Mouse (Mus musculus) small intestine, adult 2 months (tissue): Measurements from ENCODE around the gene Zc3h4. TPM values are rescaled to one million over a fixed set of nuclear protein-coding genes. Genes with fewer than 3 reads are reported as not detected.

Experiments
- H3K27ac ChIP-seq: fragments of 200-500 bp; 2 replicates; pipeline ENCODE4 v1.5.1; 2012; ENCODE audit warnings: low read depth, low read length, control low read depth, inconsistent platforms; ENCODE audit not compliant: insufficient read depth
- H3K27me3 ChIP-seq: fragments of 200-500 bp; 2 replicates; pipeline ENCODE4 v1.6.1; 2012; ENCODE audit warnings: mild to moderate bottlenecking, moderate library complexity, low read length, inconsistent platforms; ENCODE audit not compliant: control insufficient read depth, insufficient read depth
- H3K36me3 ChIP-seq: fragments of 200-500 bp; 2 replicates; pipeline ENCODE4 v1.6.1; 2012; ENCODE audit warnings: mild to moderate bottlenecking, low read length, control low read depth, inconsistent platforms; ENCODE audit not compliant: control insufficient read depth, insufficient read depth
- H3K4me1 ChIP-seq: fragments of 200-500 bp; 2 replicates; pipeline ENCODE4 v1.6.1; 2012; ENCODE audit warnings: low read length, inconsistent platforms, mixed read lengths; ENCODE audit not compliant: control insufficient read depth, insufficient read depth, insufficient read length
- H3K4me3 ChIP-seq: fragments of 200-500 bp; 2 replicates; pipeline ENCODE4 v1.5.1; 2012; ENCODE audit warnings: low read depth, mild to moderate bottlenecking, control low read depth, inconsistent platforms, low read length, moderate library complexity
- CTCF ChIP-seq: fragments of 200-500 bp; IDR thresholded peaks from 2 replicates; pipeline ENCODE4 v1.5.1; 2012; ENCODE audit warnings: low read depth, mild to moderate bottlenecking, control low read depth, inconsistent platforms, low read length, moderate library complexity, mixed read lengths; ENCODE audit not compliant: insufficient replicate concordance, insufficient read length; ENCODE audit errors: extremely low read depth
- POLR2A ChIP-seq: fragments of 200-500 bp; IDR thresholded peaks from 2 replicates; pipeline ENCODE4 v1.6.1; 2012; ENCODE audit warnings: low read depth, mild to moderate bottlenecking, control low read depth, inconsistent platforms, low read length, moderate library complexity
- WGBS: fragments of 180-500 bp; shearing (Covaris S2); methylation state at CpG from one replicate; pipeline ENCODE4 v1.1.7; 2018; 5-methylcytosine and 5-hydroxymethylcytosine counted together
- polyA plus RNA-seq: library from polyadenylated mRNA; depleted of rRNA; stranded (reverse); fragments of >200 nt; gene quantifications from 2 replicates; pipeline ENCODE4 v1.2.3, GENCODE M21; 2012

The Zc3h4 gene
- polyA plus RNA-seq, 1 experiment = 60.6 TPM

- H3K4me1 ChIP-seq = peaks cover 37% of the 10 kb centered on the region
- no peaks in the 10 kb centered on the region; the same call in 1 of the 2 replicates for H3K36me3 ChIP-seq
- peak overlapping the region; percentile 100 for H3K27ac ChIP-seq
- no peaks in the 10 kb centered on the region for H3K27me3 ChIP-seq
- H3K4me3 ChIP-seq = peak overlapping the region; percentile 76
- no peak for TF ChIP-seq POLR2A
- TF ChIP-seq CTCF = no peak
- WGBS = 2% methylated on average over 9 of the region's 9 CpGs
Measured at GRCm38 (mm10) chr7:16402449-16402848, 1.7 kb downstream of the Zc3h4 start.

- H3K36me3 ChIP-seq = no peaks in the 10 kb centered on the region; the same call in 1 of the 2 replicates
- peaks cover 40% of the 10 kb centered on the region for H3K4me1 ChIP-seq
- no peaks in the 10 kb centered on the region for H3K27me3 ChIP-seq
- WGBS = 30% methylated on average over 21 of the region's 21 CpGs
- H3K4me3 ChIP-seq = peak overlapping the region; percentile 41
- H3K27ac ChIP-seq = peak overlapping the region; percentile 72
- TF ChIP-seq CTCF (no peak), POLR2A (no peak)
Measured at GRCm38 (mm10) chr7:16402968-16403948, 2.5 kb downstream of the Zc3h4 start.

DNA sequence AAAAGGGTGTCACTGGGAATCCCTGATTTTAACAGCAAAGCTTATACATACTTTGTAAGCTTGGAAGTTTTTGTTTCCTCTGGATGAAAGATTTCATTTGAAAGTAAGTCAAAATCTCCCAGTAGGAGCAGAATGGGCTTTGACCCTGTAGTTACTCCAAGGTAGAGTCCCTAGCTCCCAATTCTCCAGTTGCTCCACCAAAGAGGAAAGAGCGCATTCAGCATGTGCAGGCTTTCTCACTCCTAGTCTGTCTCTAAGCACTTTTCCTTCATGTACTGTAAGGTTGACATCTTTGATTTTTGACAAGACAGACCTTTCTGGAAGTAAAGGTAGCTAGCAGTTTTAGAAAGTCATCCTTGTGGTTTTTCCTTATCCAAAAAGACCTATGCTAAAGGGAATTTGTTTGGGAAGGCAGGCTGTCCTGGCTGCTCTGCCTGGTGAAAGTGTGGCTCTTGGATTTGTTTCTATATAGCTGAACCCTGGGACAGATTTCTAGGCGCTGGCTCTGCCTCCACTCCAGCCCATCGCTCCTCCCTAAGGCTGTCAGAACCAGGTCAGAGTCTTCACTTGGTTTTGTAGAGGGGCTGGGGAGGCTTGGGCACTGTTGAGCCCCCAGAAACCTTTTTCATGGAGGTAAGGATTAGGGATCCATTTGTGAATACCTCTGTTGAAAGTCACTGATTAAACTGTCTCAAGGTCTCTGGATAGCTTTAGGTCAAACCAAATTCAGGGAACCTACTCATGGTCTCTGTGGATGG lies 3.8 kb downstream of the Zc3h4 start:
- Histone ChIP-seq H3K27me3 (no peaks in the 10 kb centered on the region), H3K4me1 (peaks cover 34% of the 10 kb centered on the region), H3K4me3 (no peak overlapping the region), H3K36me3 (no peaks in the 10 kb centered on the region; the same call in 1 of the 2 replicates), H3K27ac (peak overlapping the region; percentile 99)
- TF ChIP-seq POLR2A (0 out of 2 replicates have a peak, but pooled peaks have one; percentile 9), CTCF (no peak)
- 45% methylated on average over 3 of the region's 3 CpGs for WGBS

DNA sequence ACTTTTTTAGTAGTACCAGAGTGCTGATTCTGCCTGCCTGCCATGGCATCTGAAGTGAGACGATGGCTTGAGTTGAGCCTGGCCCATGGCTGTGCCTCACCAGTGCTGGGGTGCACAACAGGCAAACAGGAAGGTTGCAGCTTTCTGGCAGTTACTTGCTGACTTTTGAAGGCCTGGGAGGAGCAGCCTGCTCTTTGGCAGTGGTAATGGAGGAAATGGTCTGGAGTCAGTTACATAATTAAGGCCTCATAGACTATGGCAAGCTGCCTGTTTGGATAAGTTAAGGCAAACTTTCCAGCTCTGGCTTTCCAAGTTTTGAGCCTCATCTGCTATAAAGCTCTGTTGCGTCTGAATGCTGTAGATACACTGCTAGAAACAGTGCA lies 4.4 kb downstream of the Zc3h4 start:
- no peaks in the 10 kb centered on the region; the same call in 1 of the 2 replicates for H3K36me3 ChIP-seq
- TF ChIP-seq CTCF (no peak), POLR2A (0 out of 2 replicates have a peak, but pooled peaks have one; percentile 5)
- H3K4me3 ChIP-seq = no peak overlapping the region
- H3K4me1 ChIP-seq = peaks cover 34% of the 10 kb centered on the region
- peak overlapping the region; percentile 99 for H3K27ac ChIP-seq
- 15% methylated on average over 2 of the region's 2 CpGs for WGBS
- no peaks in the 10 kb centered on the region for H3K27me3 ChIP-seq

GRCm38 (mm10) chr7:16405516-16406351 lies 5.0 kb downstream of the Zc3h4 start:
- Histone ChIP-seq H3K27ac (peak overlapping the region; percentile 99), H3K27me3 (no peaks in the 10 kb centered on the region), H3K4me1 (peaks cover 34% of the 10 kb centered on the region), H3K4me3 (peak overlapping the region; percentile 23; the same call in 1 of the 2 replicates), H3K36me3 (peaks cover 2% of the 10 kb centered on the region)
- no peak for TF ChIP-seq POLR2A
- TF ChIP-seq CTCF = no peak
- 2% methylated on average over 11 of the region's 11 CpGs for WGBS

DNA sequence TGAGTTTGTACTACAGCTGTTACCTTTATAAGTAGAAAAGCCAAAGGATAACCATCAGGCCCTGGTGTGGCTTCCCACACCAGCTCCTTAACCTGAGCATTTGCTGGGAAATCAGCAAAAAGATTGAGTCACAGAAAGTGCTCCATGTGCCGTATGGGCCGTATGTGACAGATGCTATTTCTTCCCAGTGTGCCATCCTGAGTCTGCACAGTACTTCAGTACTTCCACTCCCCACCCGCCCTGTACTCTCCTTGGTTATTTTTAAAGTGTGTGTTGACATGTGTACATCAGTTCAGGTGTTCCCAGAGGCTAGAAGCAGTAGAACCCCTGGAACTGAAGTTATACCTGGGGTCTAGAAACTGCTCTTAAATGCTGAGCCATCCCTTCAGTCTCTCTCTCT lies 6.3 kb downstream of the Zc3h4 start:
- Histone ChIP-seq H3K36me3 (peaks cover 2% of the 10 kb centered on the region), H3K27ac (peak overlapping the region; percentile 51), H3K27me3 (no peaks in the 10 kb centered on the region), H3K4me1 (peaks cover 40% of the 10 kb centered on the region), H3K4me3 (no peak overlapping the region)
- TF ChIP-seq POLR2A (no peak), CTCF (no peak)
- 88% methylated on average over 3 of the region's 3 CpGs for WGBS
